Mouse (Mus musculus): ENCODE data around the gene Prkca. TPM values are rescaled to one million over a fixed set of nuclear protein-coding genes. Genes with fewer than 3 reads are reported as not detected.

Gene Prkca
- total RNA-seq, 1 experiment: 8.4 TPM

DNA sequence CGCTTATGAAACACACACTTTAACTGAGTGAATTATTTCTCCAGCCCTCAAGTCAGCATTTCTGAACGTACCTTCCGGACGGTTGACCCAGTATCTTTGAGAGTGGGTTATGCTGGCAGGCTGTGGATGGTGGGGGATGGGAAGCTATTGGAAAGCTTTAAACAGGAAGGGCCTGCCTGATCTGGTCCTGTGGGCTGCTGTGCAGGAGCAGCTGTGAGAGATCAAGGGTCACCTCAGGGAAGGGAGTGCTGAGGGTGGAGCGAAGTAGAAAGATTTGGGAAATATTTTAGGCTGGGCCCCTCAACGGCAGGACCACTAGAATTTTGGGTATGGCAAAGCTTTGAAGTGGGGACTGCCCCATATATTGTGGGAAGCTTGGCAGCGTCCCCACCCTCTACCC, 412.0 kb downstream of the Prkca start:
- TF ChIP-seq MAFK (IDR thresholded peaks at IDR 0.05; ENCODE audit: insufficient read depth, low read depth, low read length) (no peak), CHD2 (IDR thresholded peaks at IDR 0.05; ENCODE audit: low read depth, low read length) (no peak), HCFC1 (IDR thresholded peaks at IDR 0.05; ENCODE audit: borderline replicate concordance, insufficient read depth, low read length) (no peak), ZNF384 (IDR thresholded peaks at IDR 0.05; ENCODE audit: low read depth, low read length) (no peak), ZC3H11A (IDR thresholded peaks at IDR 0.05; ENCODE audit: borderline replicate concordance, low read depth, low read length) (no peak)
- Histone ChIP-seq H3K9me3 (ENCODE audit: control insufficient read depth, insufficient read depth, low read depth, low read length) (no peaks in the 10 kb centered on the region), H3K4me3 (ENCODE audit: insufficient read depth in 1 of 2, low read depth in 1 of 2, low read length in 2 of 2, poor library complexity in 1 of 2, severe bottlenecking in 1 of 2) (peak overlapping the region; percentile 11 to 53; a peak in 3 of 4 replicates), H3K4me1 (ENCODE audit: control insufficient read depth in 2 of 2, insufficient read depth in 2 of 2, low read length in 2 of 2, poor library complexity in 1 of 2) (peaks cover 2 to 14% of the 10 kb centered on the region in 2 experiments; a peak in 3 of 4 replicates), H3K9ac (ENCODE audit: insufficient read depth, low read depth, low read length, poor library complexity, severe bottlenecking) (peak overlapping the region; percentile 61; the same call in 1 of the 2 replicates), H3K36me3 (ENCODE audit: control insufficient read depth, insufficient read depth, low read length, poor library complexity, severe bottlenecking) (no peaks in the 10 kb centered on the region), H3K27ac (ENCODE audit: insufficient read depth, low read depth, low read length, poor library complexity, severe bottlenecking) (no peak overlapping the region; the same call in 1 of the 2 replicates)
- DNase-seq (ENCODE audit: low read depth, low spot score): no peak
- in situ Hi-C loops (cut with MboI; ENCODE audit: low sequenced_read_pairs in 2 of 2, unreplicated experiment in 2 of 2): no loop called here

DNA sequence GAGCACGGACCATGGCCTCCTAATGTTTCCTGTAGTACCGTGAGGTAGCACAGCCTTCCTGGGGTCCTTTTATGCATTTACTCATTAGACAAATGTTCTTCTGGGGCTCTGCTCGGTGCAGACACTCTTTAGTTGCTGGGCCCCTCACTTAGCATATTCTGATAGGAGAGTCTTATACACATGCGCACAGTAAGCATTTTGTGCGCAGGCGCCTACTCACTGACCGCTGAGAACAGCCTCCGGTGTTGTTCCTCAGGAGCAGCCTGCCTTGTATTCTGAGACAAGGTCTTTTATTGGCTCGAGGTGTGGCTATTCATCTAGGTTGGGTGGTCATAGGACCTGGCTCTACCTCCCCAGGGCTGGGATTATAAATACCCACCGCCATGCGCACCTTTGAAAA, 412.4 kb downstream of the Prkca start:
- H3K4me3 ChIP-seq (ENCODE audit: insufficient read depth in 1 of 2, low read depth in 1 of 2, low read length in 2 of 2, poor library complexity in 1 of 2, severe bottlenecking in 1 of 2): peak overlapping the region; percentile 29 to 53
- no peaks in the 10 kb centered on the region for H3K36me3 ChIP-seq (ENCODE audit: control insufficient read depth, insufficient read depth, low read length, poor library complexity, severe bottlenecking)
- peak; percentile 71 for DNase-seq (ENCODE audit: low read depth, low spot score)
- peaks cover 2 to 14% of the 10 kb centered on the region in 2 experiments; a peak in 3 of 4 replicates for H3K4me1 ChIP-seq (ENCODE audit: control insufficient read depth in 2 of 2, insufficient read depth in 2 of 2, low read length in 2 of 2, poor library complexity in 1 of 2)
- no peak for TF ChIP-seq CHD2 (IDR thresholded peaks at IDR 0.05; ENCODE audit: low read depth, low read length)
- TF ChIP-seq ZC3H11A (IDR thresholded peaks at IDR 0.05; ENCODE audit: borderline replicate concordance, low read depth, low read length): no peak
- TF ChIP-seq MAFK (IDR thresholded peaks at IDR 0.05; ENCODE audit: insufficient read depth, low read depth, low read length): no peak
- no peak for TF ChIP-seq HCFC1 (IDR thresholded peaks at IDR 0.05; ENCODE audit: borderline replicate concordance, insufficient read depth, low read length)
- no peak for TF ChIP-seq ZNF384 (IDR thresholded peaks at IDR 0.05; ENCODE audit: low read depth, low read length)
- H3K9me3 ChIP-seq (ENCODE audit: control insufficient read depth, insufficient read depth, low read depth, low read length): no peaks in the 10 kb centered on the region
- H3K27ac ChIP-seq (ENCODE audit: insufficient read depth, low read depth, low read length, poor library complexity, severe bottlenecking): no peak overlapping the region; the same call in 1 of the 2 replicates
- in situ Hi-C loops (cut with MboI; ENCODE audit: low sequenced_read_pairs in 2 of 2, unreplicated experiment in 2 of 2): no loop called here
- peak overlapping the region; percentile 61; the same call in 1 of the 2 replicates for H3K9ac ChIP-seq (ENCODE audit: insufficient read depth, low read depth, low read length, poor library complexity, severe bottlenecking)

DNA sequence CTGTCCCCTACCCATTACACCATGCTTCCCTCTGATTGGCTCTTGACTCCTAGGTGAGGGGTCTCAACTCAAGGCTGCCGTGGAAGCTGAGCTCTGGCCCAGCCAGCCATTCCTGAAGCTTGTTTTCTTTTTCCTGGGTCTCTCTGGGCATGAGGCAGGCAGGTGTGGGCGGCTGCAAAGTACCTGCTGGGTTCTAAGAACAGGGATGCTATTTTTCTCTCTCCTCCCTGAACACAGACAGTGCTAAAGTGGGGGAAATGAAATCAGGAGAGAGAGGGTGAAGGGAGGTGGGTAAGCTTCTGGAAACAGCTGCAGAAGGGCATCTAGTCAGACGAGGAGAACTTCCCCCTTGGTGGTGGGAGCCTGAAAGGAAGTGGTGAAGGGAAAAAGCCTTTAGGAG, 414.0 kb downstream of the Prkca start:
- DNase-seq (ENCODE audit: low read depth, low spot score): no peak
- no peaks in the 10 kb centered on the region for H3K36me3 ChIP-seq (ENCODE audit: control insufficient read depth, insufficient read depth, low read length, poor library complexity, severe bottlenecking)
- H3K9me3 ChIP-seq (ENCODE audit: control insufficient read depth, insufficient read depth, low read depth, low read length): no peaks in the 10 kb centered on the region
- peaks cover 2 to 14% of the 10 kb centered on the region in 2 experiments; a peak in 3 of 4 replicates for H3K4me1 ChIP-seq (ENCODE audit: control insufficient read depth in 2 of 2, insufficient read depth in 2 of 2, low read length in 2 of 2, poor library complexity in 1 of 2)
- no peak overlapping the region for H3K4me3 ChIP-seq (ENCODE audit: insufficient read depth in 1 of 2, low read depth in 1 of 2, low read length in 2 of 2, poor library complexity in 1 of 2, severe bottlenecking in 1 of 2)
- in situ Hi-C loops (cut with MboI; ENCODE audit: low sequenced_read_pairs in 2 of 2, unreplicated experiment in 2 of 2): no loop called here
- TF ChIP-seq MAFK (IDR thresholded peaks at IDR 0.05; ENCODE audit: insufficient read depth, low read depth, low read length): no peak
- TF ChIP-seq CHD2 (IDR thresholded peaks at IDR 0.05; ENCODE audit: low read depth, low read length): no peak
- TF ChIP-seq ZNF384 (IDR thresholded peaks at IDR 0.05; ENCODE audit: low read depth, low read length): no peak
- TF ChIP-seq HCFC1 (IDR thresholded peaks at IDR 0.05; ENCODE audit: borderline replicate concordance, insufficient read depth, low read length): no peak
- TF ChIP-seq ZC3H11A (IDR thresholded peaks at IDR 0.05; ENCODE audit: borderline replicate concordance, low read depth, low read length): no peak
- no peak overlapping the region for H3K27ac ChIP-seq (ENCODE audit: insufficient read depth, low read depth, low read length, poor library complexity, severe bottlenecking)
- no peak overlapping the region for H3K9ac ChIP-seq (ENCODE audit: insufficient read depth, low read depth, low read length, poor library complexity, severe bottlenecking)

DNA sequence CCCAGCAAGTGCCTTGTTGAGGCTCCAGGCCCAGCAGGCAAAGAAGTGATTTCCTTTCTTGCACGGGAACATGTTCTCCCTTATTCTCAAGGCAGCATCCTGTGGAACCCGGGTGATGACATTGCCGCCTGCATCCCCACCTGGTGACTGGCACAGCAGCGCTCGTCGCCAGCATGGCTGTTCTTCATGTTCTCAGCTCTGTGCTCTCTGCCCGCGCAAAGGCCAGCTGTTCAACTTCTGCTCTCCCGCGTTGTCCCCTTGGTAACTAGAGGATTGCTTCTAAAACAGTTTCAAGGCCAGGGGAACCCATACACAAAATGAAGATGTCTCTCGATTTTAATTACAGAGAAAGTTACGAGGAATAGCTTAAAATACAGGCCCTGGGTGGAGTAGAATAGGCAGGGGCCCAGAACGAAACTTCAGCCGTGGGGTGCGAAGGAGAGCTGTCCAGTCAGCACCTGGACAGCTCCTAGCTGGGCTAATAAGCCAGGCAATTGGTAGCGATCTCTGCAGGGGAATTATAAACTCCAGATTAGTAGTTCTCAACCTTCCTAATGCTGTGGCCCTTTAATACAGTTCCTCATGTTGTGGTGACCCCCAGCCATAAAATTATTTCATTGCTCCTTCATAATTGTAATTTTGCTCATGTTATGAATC, 423.7 kb downstream of the Prkca start:
- H3K9me3 ChIP-seq (ENCODE audit: control insufficient read depth, insufficient read depth, low read depth, low read length): no peaks in the 10 kb centered on the region
- no peak overlapping the region for H3K4me3 ChIP-seq (ENCODE audit: insufficient read depth in 1 of 2, low read depth in 1 of 2, low read length in 2 of 2, poor library complexity in 1 of 2, severe bottlenecking in 1 of 2)
- no peak overlapping the region for H3K9ac ChIP-seq (ENCODE audit: insufficient read depth, low read depth, low read length, poor library complexity, severe bottlenecking)
- no peaks in the 10 kb centered on the region for H3K36me3 ChIP-seq (ENCODE audit: control insufficient read depth, insufficient read depth, low read length, poor library complexity, severe bottlenecking)
- TF ChIP-seq ZC3H11A (IDR thresholded peaks at IDR 0.05; ENCODE audit: borderline replicate concordance, low read depth, low read length): no peak
- no peak for TF ChIP-seq ZNF384 (IDR thresholded peaks at IDR 0.05; ENCODE audit: low read depth, low read length)
- TF ChIP-seq CHD2 (IDR thresholded peaks at IDR 0.05; ENCODE audit: low read depth, low read length): no peak
- no peak for TF ChIP-seq MAFK (IDR thresholded peaks at IDR 0.05; ENCODE audit: insufficient read depth, low read depth, low read length)
- TF ChIP-seq HCFC1 (IDR thresholded peaks at IDR 0.05; ENCODE audit: borderline replicate concordance, insufficient read depth, low read length): no peak
- no peak for DNase-seq (ENCODE audit: low read depth, low spot score)
- in situ Hi-C loops (cut with MboI; ENCODE audit: low sequenced_read_pairs in 2 of 2, unreplicated experiment in 2 of 2): no loop called here
- peaks cover 0 to 3% of the 10 kb centered on the region in 2 experiments; a peak in 1 of 4 replicates for H3K4me1 ChIP-seq (ENCODE audit: control insufficient read depth in 2 of 2, insufficient read depth in 2 of 2, low read length in 2 of 2, poor library complexity in 1 of 2)
- H3K27ac ChIP-seq (ENCODE audit: insufficient read depth, low read depth, low read length, poor library complexity, severe bottlenecking): no peak overlapping the region
